38 mouse cellular contexts compared by ENCODE assay signal in genomic region chr7:131317587-131317986, GRCm38 (mm10). TPM values are rescaled to one million over a fixed set of nuclear protein-coding genes. Genes with fewer than 3 reads are reported as not detected.
A peak's percentile ranks its signal among the peaks of the same experiment; 100 is the strongest.
DNase-seq lines count a peak whose midpoint lies in the region; TF ChIP-seq lines count a peak whose summit lies in the region.
"Had no signal": no experiment of that assay in that cellular context is flagged by ENCODE, and none has a peak within 500 bp of the region (broad histone marks: within the 10 kb centered on the region; RNA-seq: fewer than 3 reads in every experiment).

No protein-coding gene starts in this region.

- peak; percentile 68 for DNase-seq in heart, adult 11 months
- DNase-seq in heart, postnatal 25 days (ENCODE audit: low spot score): no peak
- DNase-seq in ES-E14 (ENCODE audit: low read depth, low spot score): peak; percentile 16
- peak; percentile 24 for DNase-seq in embryo, embryonic 11 days
- no peak for DNase-seq in spleen, postnatal 14 days (ENCODE audit: low spot score in 2 of 2)
- no peak for DNase-seq in hindbrain, embryonic 10.5 days (ENCODE audit: low spot score)
- no peak for DNase-seq in cerebellum, postnatal 14 days
- DNase-seq: adrenal gland, postnatal 14 days; cerebellum, adult 11 months; cerebellum, adult 9-10 months; heart, adult 18-20 months; heart, postnatal 4 days; kidney, adult 11 months; kidney, postnatal 14 days; layer of hippocampus, adult 9-11 months; lung, embryonic 14.5 days; lung, postnatal 36 days; right cerebral cortex, postnatal 25 days; thymus, postnatal 14 days had no signal

- 0 out of 4 replicates have a peak, but pooled peaks cover 0 to 3% of the 10 kb centered on the region in 2 experiments for H3K4me1 ChIP-seq in ES-E14 (ENCODE audit: control insufficient read depth in 2 of 2, insufficient read depth in 2 of 2, low read length in 2 of 2, poor library complexity in 1 of 2)
- peaks cover 5% of the 10 kb centered on the region; the same call in 1 of the 2 replicates for H3K4me1 ChIP-seq in hindbrain, embryonic 10.5 days (replicated peaks)
- H3K4me1 ChIP-seq: embryonic facial prominence, embryonic 13.5 days; forebrain, embryonic 10.5 days; forebrain, embryonic 15.5 days; limb, embryonic 12.5 days; liver, embryonic 15.5 days; midbrain, embryonic 12.5 days; neural tube, embryonic 12.5 days had no signal

- H3K27ac ChIP-seq in ES-E14 (ENCODE audit: insufficient read depth, low read depth, low read length, poor library complexity, severe bottlenecking): no peak overlapping the region
- no peak overlapping the region for H3K27ac ChIP-seq in hindbrain, embryonic 10.5 days
- H3K27ac ChIP-seq: embryonic facial prominence, embryonic 13.5 days; forebrain, embryonic 10.5 days; forebrain, embryonic 15.5 days; hindbrain, embryonic 14.5 days; limb, embryonic 12.5 days; liver, embryonic 15.5 days; midbrain, embryonic 12.5 days; neural tube, embryonic 12.5 days had no signal

- 74% methylated on average over 12 of the region's 12 CpGs for WGBS in hindbrain, embryonic 10.5 days

- intact Hi-C loops in heart, postnatal 25 days (cut with DNase I): no loop called here

- H3K36me3 ChIP-seq in ES-E14 (ENCODE audit: control insufficient read depth, insufficient read depth, low read length, poor library complexity, severe bottlenecking): no peaks in the 10 kb centered on the region
- H3K36me3 ChIP-seq in hindbrain, embryonic 10.5 days: no peaks in the 10 kb centered on the region
- H3K36me3 ChIP-seq: embryonic facial prominence, embryonic 13.5 days; forebrain, embryonic 10.5 days; forebrain, embryonic 15.5 days; limb, embryonic 12.5 days; liver, embryonic 15.5 days; midbrain, embryonic 12.5 days; neural tube, embryonic 12.5 days had no signal

- H3K4me3 ChIP-seq in ES-E14 (ENCODE audit: insufficient read depth in 1 of 2, low read depth in 1 of 2, low read length in 2 of 2, poor library complexity in 1 of 2, severe bottlenecking in 1 of 2): no peak overlapping the region
- H3K4me3 ChIP-seq in hindbrain, embryonic 10.5 days: no peak overlapping the region
- H3K4me3 ChIP-seq: embryonic facial prominence, embryonic 13.5 days; forebrain, embryonic 10.5 days; forebrain, embryonic 15.5 days; limb, embryonic 12.5 days; liver, embryonic 15.5 days; midbrain, embryonic 12.5 days; myocyte; neural tube, embryonic 12.5 days had no signal

- in situ Hi-C loops in ES-E14 (cut with MboI; ENCODE audit: low sequenced_read_pairs in 2 of 2, unreplicated experiment in 2 of 2): no loop called here

- H3K9ac ChIP-seq in ES-E14 (ENCODE audit: insufficient read depth, low read depth, low read length, poor library complexity, severe bottlenecking): no peak overlapping the region
- H3K9ac ChIP-seq: embryonic facial prominence, embryonic 13.5 days; forebrain, embryonic 15.5 days; hindbrain, embryonic 14.5 days; limb, embryonic 12.5 days; liver, embryonic 15.5 days; lung, embryonic 14.5 days; midbrain, embryonic 12.5 days; neural tube, embryonic 12.5 days had no signal

- no peaks in the 10 kb centered on the region for H3K27me3 ChIP-seq in hindbrain, embryonic 10.5 days (ENCODE audit: insufficient read depth, poor library complexity, severe bottlenecking)
- H3K27me3 ChIP-seq: embryonic facial prominence, embryonic 13.5 days; forebrain, embryonic 15.5 days; limb, embryonic 12.5 days; liver, embryonic 15.5 days; midbrain, embryonic 12.5 days; neural tube, embryonic 12.5 days had no signal

- H3K9me3 ChIP-seq in ES-E14 (ENCODE audit: control insufficient read depth, insufficient read depth, low read depth, low read length): no peaks in the 10 kb centered on the region
- no peaks in the 10 kb centered on the region for H3K9me3 ChIP-seq in hindbrain, embryonic 10.5 days
- H3K9me3 ChIP-seq: embryonic facial prominence, embryonic 13.5 days; forebrain, embryonic 10.5 days; forebrain, embryonic 15.5 days; limb, embryonic 12.5 days; liver, embryonic 15.5 days; midbrain, embryonic 12.5 days; neural tube, embryonic 12.5 days had no signal

TF ChIP-seq in ES-E14, 5 proteins besides CTCF, POLR2A, EP300 and RAD21:
- TF ChIP-seq HCFC1 (IDR thresholded peaks at IDR 0.05; ENCODE audit: borderline replicate concordance, insufficient read depth, low read length): no peak
- no peak for TF ChIP-seq CHD2 (IDR thresholded peaks at IDR 0.05; ENCODE audit: low read depth, low read length)
- no peak for TF ChIP-seq ZNF384 (IDR thresholded peaks at IDR 0.05; ENCODE audit: low read depth, low read length)
- TF ChIP-seq MAFK (IDR thresholded peaks at IDR 0.05; ENCODE audit: insufficient read depth, low read depth, low read length): no peak
- no peak for TF ChIP-seq ZC3H11A (IDR thresholded peaks at IDR 0.05; ENCODE audit: borderline replicate concordance, low read depth, low read length)
TF ChIP-seq in ES-E14: peak in this region for 0.

RNA-seq across cellular contexts. Expression of gene Cuzd1, which starts 4.5 kb away (rescaled TPM):
- total RNA-seq in heart, postnatal 25 days (2021): under 1 TPM; 0.18 to 0.45 TPM
- total RNA-seq in ES-E14 (2012; rRNA removed): 0.16 and 0.71 TPM in 2 replicates
- not detected in 2 replicates for polyA plus RNA-seq in hindbrain, embryonic 10.5 days (2016; fragmentation: Nextera tagmentation; extraction: Ambion mirVana)
- total RNA-seq: adrenal gland, postnatal 14 days; megakaryocyte, adult 5-6 weeks; midbrain, postnatal 0 days had no signal
- polyA plus RNA-seq: embryonic facial prominence, embryonic 13.5 days; forebrain, embryonic 10.5 days; forebrain, embryonic 15.5 days; hindbrain, embryonic 14.5 days; kidney, embryonic 14.5 days; limb, embryonic 12.5 days; liver, adult 2 months; liver, embryonic 15.5 days; lung, embryonic 14.5 days; midbrain, embryonic 12.5 days; myocyte; neural tube, embryonic 12.5 days; urinary bladder, adult 2 months had no signal

RNA-seq across cellular contexts. Expression of gene Fam24b, which starts 11.7 kb away (rescaled TPM):
- total RNA-seq in heart, postnatal 25 days (2021): not detected
- not detected in 2 replicates for total RNA-seq in ES-E14 (2012; rRNA removed)
- polyA plus RNA-seq in hindbrain, embryonic 10.5 days (2016; fragmentation: Nextera tagmentation; extraction: Ambion mirVana): not detected in 2 replicates
- total RNA-seq: adrenal gland, postnatal 14 days; gastrocnemius, adult 8-10 months; heart, adult 18-20 months; heart, postnatal 4 days; liver, adult 2 months; megakaryocyte, adult 5-6 weeks; midbrain, postnatal 0 days had no signal
- polyA plus RNA-seq: embryonic facial prominence, embryonic 13.5 days; forebrain, embryonic 10.5 days; forebrain, embryonic 15.5 days; heart, embryonic 11.5 days; heart, embryonic 16.5 days; hindbrain, embryonic 14.5 days; kidney, embryonic 14.5 days; limb, embryonic 12.5 days; liver, embryonic 15.5 days; lung, embryonic 14.5 days; midbrain, embryonic 12.5 days; midbrain, postnatal 0 days; myocyte; neural tube, embryonic 12.5 days; stomach, embryonic 16.5 days; urinary bladder, adult 2 months had no signal

RNA-seq across cellular contexts. Expression of gene Fam24a, which starts 16.1 kb away (rescaled TPM):
- not detected for total RNA-seq in heart, postnatal 25 days (2021)
- not detected in 2 replicates for total RNA-seq in ES-E14 (2012; rRNA removed)
- polyA plus RNA-seq in hindbrain, embryonic 10.5 days (2016; fragmentation: Nextera tagmentation; extraction: Ambion mirVana): not detected in 2 replicates
- total RNA-seq: adrenal gland, postnatal 14 days; gastrocnemius, adult 8-10 months; heart, adult 18-20 months; heart, postnatal 4 days; left cerebral cortex, postnatal 10 days; liver, adult 2 months; megakaryocyte, adult 5-6 weeks; midbrain, postnatal 0 days had no signal
- polyA plus RNA-seq: embryonic facial prominence, embryonic 13.5 days; forebrain, embryonic 10.5 days; forebrain, embryonic 15.5 days; heart, embryonic 11.5 days; heart, embryonic 16.5 days; hindbrain, embryonic 14.5 days; kidney, embryonic 14.5 days; limb, embryonic 12.5 days; liver, adult 2 months; liver, embryonic 15.5 days; lung, embryonic 14.5 days; midbrain, embryonic 12.5 days; midbrain, postnatal 0 days; myocyte; neural tube, embryonic 12.5 days; stomach, embryonic 16.5 days; urinary bladder, adult 2 months had no signal

RNA-seq across cellular contexts. Expression of gene 2310057M21Rik, which starts 45.0 kb away (rescaled TPM):
- 10 to 100 TPM; 10.9 to 11.0 TPM for total RNA-seq in heart, postnatal 25 days (2021)
- total RNA-seq in ES-E14 (2012; rRNA removed): 14.3 and 23.1 TPM in 2 replicates
- polyA plus RNA-seq in hindbrain, embryonic 10.5 days (2016; fragmentation: Nextera tagmentation; extraction: Ambion mirVana): 20.8 and 21.5 TPM in 2 replicates

RNA-seq across cellular contexts. Expression of gene Pstk, which starts 53.4 kb away (rescaled TPM):
- total RNA-seq in heart, postnatal 25 days (2021): 10 to 100 TPM; 43.3 to 50.5 TPM
- total RNA-seq in ES-E14 (2012; rRNA removed): 44.5 and 50.6 TPM in 2 replicates
- polyA plus RNA-seq in hindbrain, embryonic 10.5 days (2016; fragmentation: Nextera tagmentation; extraction: Ambion mirVana): 68.1 and 70.9 TPM in 2 replicates

Comparison
In these comparisons a context has a peak if more than half of its experiments do, and no peak if none do; other contexts are left out.
1. DNase-seq: peak in heart, adult 11 months (single experiment), ES-E14 (single experiment) and embryo, embryonic 11 days (single experiment); none in heart, postnatal 25 days (single experiment), spleen, postnatal 14 days (0 of 2), hindbrain, embryonic 10.5 days (single experiment) and cerebellum, postnatal 14 days (0 of 2).